Mouse (Mus musculus) sigmoid colon, adult 10 weeks (tissue): ENCODE data around the gene Bves. TPM values are rescaled to one million over a fixed set of nuclear protein-coding genes. Genes with fewer than 3 reads are reported as not detected.

ENCODE experiments used
- polyA plus RNA-seq: library from polyadenylated mRNA; stranded (reverse); fragments of 350-450 nt; fragmentation: Illumina TruSeq; extraction: RNeasy Lipid Tissue Mini Kit (QIAGEN cat#74804); gene quantifications from one replicate; pipeline ENCODE4 v1.2.3, GENCODE M21; 2014; ENCODE audit warnings: low read depth, low replicate concordance

Bves gene
- polyA plus RNA-seq: 8.7 TPM

DNA sequence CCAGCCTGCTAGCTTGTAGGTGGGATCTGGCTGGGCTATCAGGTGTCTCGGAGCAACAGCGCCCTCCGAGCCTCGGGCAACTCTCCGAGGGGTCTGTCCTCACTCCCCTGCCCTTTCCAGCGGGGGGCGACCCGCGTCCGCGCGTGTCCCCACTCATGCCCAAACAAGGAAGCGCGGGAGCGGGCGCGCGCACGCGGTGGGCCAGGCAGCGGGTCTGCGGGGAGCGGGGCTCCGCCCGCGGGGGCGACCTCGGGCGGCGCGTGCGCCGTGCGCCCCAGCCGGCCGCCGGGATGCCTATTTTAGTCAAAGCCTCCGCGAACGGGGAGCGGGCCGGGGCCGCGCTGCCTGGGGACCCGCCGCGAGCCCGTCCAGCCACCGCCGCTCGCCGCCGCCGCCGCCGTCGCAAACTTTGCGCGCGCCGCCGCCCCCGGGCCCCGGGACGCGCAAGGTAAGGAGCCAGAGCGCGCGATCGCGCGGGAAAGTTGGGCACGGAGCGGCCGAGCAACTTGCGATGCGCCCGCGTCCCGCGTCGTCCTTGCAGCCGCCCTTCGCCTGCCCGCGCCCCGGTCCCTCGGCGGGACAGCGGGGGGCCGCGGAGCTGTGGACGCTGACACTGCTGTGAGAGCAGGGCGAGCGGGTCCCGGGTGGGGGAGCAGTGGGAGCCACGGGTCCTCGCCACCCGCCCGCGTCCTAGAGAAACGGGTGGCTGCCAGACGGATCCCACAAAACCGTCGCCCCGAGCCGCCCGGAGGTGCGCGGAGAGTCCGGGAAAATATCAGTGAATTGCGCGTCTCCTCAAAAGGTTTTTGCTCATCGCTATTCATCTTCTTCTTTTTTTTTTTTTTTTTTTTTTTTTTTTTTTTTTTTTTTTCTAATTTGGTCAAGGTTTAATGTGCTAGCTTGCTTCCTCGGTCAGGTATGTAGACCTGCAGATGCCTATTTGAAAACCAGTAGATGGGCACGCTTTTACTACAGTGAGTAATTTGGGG, at the start of gene Bves:
Bves (plus strand) TSS at position 339 of the 989 bp plus-strand sequence.

Other genes starting within 250 kb of the Bves start
- gene Popdc3, start 157.7 kb upstream of the Bves start, polyA plus RNA-seq: 0.54 TPM
- gene Lin28b, start 150.6 kb downstream of the Bves start, polyA plus RNA-seq: not detected
- gene Hace1, start 242.1 kb downstream of the Bves start, polyA plus RNA-seq: 36.2 TPM